Mouse (Mus musculus) erythroid progenitor cell, adult 5-6 weeks (primary cell): ENCODE measurements around the gene Il12rb1. TPM values are rescaled to one million over a fixed set of nuclear protein-coding genes. Genes with fewer than 3 reads are reported as not detected.
A peak's percentile ranks its signal among the peaks of the same experiment; 100 is the strongest.

ENCODE experiments used
- ATAC-seq: replicated peaks from 2 replicates; pipeline ENCODE4 v1.8.0; 2016; ENCODE audit warnings: moderate number of reproducible peaks, mild to moderate bottlenecking, moderate TSS enrichment, inconsistent platforms; ENCODE audit not compliant: poor library complexity, low FRiP score, severe bottlenecking
- total RNA-seq, 2 experiments: library from RNA; stranded (forward) in 1 of 2; stranded (reverse) in 1 of 2; fragments of 150-400 nt in 1 of 2; fragments of 186-747, 209-891 nt in 1 of 2; gene quantifications; 2 replicates each; pipeline versions ENCODE4 v1.2.3 to v1.2.4; 2015 to 2017; ENCODE audit warnings: low replicate concordance in 2 of 2

Gene Il12rb1
- total RNA-seq, 2 experiments from 2014 or later: 0.53 to 0.84 TPM

DNA sequence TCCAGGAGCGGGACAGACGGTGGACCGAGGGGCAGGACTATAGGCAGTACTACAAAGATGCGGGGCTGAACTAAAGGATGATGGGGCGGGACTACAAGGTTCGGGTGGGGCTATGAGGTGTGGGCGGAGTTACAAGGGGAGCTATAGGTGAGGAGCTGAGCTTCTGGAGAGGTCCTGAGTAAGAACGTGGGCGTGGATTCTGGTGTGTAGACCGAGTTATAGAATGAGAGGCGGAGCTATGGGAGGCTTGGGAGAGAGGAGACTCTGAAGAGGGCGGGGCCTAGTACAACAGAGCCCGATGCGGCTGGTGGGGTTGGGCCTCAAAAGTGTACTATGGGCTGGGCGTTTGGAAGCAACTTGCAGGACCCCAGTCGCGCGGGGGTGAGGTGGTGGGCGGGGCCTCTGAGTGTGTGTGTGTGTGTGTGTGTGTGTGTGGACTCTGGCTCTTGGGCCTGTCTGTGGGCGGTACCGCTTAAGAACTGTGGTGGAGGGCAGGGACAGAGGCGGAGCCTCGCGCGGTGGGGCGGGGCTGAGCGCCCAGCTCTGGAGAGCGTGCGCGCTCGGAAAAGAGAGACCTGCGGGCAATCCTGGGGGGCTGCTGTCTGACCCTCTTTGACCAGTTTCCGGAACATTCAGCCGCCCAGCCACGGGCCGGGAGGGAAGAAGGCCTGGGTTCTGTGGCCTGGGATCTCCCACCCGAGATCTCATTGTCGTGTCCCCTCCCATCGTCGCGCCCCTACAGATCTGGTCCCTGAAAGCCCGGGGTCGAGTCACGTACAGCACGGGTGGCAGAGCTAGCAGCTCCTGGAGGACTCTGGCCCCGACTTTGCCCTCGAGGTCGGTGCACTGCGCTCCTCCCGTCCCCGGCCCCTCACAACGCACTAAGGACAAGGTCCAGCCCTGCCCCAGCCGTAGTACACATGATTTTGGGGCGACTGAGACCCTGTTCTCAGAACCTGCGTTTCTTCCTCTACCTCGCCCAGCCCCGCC lies 10.9 kb upstream of the Il12rb1 start:
- peak; percentile 78 for ATAC-seq

DNA sequence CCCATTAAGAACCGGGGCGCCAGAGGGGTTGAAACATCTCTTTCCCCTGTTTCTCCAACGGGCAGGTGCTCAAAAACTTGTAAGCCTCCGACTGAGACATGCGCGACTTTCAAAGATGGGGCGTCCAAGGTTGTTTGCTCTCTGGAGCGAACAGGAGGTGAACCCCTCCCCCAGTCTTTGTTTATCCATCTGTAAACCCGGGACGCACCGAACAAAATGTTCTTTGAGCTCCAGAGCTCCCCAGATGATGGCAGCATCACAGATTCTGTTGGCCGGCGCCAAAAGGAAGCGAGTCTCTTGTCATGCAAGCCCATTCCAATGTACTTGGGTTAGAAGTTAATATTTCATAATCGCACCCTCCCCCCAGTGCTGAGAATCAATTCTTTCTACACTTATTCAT lies 10.0 kb upstream of the Il12rb1 start:
- no peak for ATAC-seq

DNA sequence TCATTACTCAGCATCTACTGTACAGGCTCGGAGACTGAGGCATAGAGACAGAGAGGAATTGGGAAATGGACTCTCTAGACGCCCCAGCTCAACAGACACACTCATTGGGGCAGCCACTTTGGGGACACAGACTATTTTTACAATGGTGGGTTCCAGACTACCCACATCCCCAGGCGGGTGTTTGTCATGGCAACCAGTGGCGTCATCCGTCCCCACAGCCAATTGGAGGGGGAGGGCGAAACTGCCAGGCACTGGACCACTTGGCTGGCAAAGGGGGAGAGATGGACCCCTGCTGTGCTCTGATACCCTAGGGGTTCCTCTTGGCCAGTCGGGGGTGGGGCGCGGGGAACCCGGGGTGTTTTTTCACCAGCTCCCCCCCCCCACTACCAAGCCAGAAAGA lies 7.6 kb upstream of the Il12rb1 start:
- no peak for ATAC-seq

DNA sequence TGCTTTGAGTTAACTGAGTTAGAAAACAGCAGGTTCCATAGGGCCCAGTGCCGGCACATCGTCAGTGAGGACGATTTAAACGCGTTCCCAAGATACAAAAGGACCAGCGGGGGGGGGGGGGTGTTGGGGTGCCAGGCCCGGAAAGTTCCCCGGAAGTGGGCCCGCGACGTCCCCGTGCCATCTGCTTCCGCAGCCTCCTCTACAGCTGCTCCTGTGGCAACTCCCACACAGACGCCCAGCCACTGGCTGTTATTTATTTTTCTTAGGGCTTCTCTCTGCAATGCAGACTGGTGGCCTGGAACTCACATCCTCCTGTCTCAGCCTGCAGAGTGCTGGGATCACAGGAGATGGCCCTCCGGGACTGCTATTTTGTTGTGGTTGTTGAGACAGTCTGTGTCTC lies 7.1 kb upstream of the Il12rb1 start:
- no peak for ATAC-seq

DNA sequence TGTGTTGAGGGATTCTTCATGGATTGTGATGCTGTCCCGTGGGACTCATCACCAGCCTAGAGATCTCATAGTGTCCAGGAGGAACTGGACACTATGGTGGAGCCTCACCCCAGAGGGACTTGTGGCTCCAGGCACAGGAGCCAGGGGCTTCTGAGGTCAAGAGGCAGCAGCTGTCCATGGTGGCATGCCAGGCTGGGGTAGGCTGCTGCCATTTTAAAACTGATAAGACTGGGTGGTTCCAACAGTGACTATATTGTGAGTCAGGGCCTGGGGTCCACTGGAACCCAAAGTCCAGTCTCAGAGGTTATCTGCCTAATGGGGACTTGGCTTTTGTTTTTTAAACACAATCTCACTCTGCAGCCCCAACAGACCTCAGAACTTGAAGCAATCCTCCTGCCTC lies 6.4 kb upstream of the Il12rb1 start:
- no peak for ATAC-seq

DNA sequence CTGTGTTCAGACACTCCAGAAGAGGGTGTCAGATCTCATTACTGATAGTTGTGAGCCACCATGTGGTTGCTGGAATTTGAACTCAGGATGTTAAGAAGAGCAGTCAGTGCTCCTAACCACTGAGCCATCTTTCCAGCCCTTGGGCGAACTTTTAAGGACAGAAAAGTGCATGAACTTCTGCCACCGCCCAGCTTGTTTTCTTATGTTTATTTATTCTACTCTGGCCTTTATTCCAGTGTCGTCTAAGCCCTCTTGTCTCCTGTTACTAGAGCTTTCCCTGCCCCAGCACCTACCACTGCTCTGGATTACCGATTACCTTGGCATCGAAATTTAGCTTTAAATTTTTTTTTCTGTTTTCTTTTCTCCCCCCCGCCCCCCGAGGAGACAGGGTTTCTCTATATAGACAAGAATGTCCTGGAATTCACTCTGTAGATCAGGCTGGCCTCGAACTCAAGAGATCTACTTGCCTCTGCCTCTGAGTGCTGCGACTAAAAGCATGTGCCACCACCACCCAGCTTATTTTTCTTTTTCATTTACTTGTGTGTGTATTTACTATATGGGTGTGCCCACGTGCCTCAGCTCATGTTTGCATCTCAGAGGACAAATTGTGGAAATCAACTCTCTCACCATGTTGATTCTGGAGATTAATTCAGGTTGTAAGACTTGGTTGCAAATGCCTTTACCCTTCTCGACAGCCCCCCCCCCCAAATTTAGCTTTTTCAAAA lies 5.3 kb upstream of the Il12rb1 start:
- ATAC-seq: no peak

DNA sequence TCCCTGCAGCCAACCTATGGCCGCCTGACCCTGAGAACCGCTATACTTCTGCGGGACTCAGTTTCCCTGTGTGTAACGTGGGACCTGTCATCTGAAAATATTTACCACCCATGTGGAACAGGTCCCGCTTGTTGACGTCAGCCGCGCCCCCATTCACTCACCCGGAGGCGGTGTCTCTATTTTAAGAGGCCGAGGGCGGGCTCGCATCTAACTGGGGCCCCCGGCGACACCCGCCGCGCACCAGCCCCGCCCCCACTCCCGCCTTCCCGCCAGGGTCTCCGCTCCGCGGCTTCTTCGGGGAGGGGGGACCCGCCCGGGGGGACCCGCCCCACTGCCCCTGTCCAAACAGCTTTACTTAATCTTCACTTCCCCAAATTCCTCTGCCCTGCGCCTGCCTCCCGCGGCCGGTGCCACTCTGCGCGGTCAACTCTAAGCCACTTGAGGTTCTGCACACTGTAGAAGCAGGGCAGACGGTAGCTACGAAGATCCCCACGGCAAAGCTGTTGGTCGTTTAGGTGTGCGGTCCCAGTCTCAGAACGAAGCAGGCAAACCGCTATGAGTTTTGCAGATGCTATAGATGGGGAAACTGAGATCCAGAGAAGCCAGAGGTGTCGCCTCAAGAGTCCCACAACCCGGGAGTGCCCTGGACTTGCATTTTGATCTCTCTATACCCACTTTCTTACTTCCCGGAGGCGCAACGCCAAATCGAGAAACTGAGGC lies 4.3 kb upstream of the Il12rb1 start:
- ATAC-seq: no peak

DNA sequence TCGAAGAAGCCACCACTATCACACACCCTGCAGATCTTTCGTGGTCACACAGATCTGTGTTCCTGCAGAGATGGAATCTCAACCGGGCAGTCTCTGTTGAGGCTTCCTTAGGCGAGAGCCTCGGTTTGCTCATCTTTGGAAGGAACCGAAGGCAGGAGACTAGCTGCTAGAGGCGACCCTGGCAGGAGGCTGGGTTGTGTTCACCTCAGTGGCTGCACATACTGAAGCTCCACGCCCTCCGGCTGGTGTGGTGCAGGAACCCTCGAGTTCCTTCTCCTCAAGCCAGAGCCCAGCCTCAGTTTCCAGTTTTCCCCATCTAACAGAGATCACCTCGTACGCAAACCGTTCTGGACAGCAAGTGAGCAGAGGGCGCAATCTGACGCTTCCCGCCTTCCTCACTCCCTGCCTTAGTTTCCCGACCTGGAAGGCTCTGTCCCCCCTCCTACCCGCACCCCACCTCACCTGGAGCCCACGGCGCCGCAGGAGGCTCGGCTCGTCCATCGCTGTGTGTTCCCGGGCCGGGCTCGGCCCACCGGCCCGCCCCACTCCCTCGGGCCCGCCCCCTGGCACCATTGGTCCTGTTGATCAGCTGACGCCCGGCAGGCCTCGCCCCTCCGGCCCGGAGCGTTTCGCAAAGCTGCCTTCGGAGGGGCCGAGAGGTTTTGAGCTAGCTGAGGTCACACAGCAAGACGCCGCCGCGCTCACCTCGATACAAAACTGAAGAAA lies 3.6 kb upstream of the Il12rb1 start, which contains the start of gene Mast3:
TSS of gene Mast3 (minus strand) at position 574 of the 726 bp plus-strand sequence.
- peak; percentile 93 for ATAC-seq

DNA sequence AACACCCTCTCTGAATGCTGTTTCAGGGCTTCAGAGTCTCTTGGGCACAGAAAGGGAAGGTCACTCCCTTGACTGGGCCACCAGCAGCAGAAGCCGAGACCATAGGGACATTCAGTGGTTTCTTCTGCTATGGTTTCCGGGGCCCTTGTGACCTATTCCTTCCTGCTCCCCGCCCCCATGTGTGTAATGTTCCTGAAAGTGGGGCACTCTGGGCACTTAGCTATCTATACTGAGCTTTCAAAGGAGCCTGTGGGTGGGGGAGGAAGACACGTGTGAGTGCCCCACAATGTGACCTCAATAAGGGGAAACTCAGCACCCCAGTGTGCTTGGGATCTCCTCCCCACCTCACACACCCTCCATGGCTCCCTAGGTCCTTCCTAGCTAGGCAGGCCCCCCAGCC lies 1.7 kb upstream of the Il12rb1 start:
- no peak for ATAC-seq

DNA sequence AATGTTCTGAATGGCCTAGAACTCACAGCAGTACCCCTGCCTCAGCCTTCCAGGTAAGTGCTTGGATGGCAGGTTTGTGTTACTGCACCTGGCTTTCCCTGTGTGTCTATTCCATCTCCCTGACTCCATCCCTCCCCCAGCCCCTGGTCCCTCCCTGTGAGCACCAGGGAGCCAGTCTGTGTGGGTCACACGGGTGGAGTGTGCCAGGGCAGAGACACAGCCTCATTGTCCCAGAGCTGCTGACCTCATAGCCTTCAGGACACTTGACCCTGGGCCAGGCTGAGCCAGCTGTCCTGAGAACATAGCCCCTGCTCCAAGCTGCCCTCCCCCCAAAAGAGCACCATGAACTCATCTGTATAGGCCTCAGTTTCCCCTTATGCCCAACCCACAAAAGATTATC lies 945 bp upstream of the Il12rb1 start:
- ATAC-seq: no peak

DNA sequence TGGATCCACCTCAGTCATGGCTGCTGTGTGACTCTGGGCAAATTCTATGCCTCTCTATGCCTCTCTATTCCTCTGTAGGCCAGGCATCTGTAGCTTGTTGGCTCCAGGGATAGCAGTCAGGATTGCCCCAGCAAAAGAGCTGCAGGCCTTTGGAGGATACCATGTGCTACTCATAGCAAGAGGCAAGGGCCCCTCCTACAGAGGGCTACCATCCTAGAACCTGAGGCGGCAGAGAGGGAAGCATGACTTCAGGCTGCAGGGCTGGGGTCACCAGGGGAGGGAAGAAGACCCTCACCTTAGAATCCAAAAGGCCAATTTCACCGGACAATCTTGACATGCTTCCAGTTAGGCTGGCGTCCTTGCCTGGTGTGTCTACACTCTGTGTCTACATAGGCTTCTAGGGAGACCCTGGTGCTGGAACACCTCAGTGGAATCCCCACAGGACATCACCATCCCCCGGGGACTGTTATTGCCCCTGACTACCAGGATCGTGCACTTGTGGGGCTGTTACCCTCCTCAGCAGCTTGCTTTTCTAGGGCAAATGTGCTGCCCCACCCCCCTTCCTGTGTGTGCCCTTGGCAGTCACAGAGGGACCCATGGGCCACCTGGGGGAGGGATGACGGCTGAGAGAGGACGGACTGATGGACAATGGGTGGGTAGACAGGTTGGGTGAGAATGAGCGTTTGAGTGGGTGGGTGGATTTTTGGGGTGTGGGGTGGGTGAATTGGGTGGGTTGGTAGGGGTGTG lies 879 bp downstream of the Il12rb1 start:
- ATAC-seq: no peak

DNA sequence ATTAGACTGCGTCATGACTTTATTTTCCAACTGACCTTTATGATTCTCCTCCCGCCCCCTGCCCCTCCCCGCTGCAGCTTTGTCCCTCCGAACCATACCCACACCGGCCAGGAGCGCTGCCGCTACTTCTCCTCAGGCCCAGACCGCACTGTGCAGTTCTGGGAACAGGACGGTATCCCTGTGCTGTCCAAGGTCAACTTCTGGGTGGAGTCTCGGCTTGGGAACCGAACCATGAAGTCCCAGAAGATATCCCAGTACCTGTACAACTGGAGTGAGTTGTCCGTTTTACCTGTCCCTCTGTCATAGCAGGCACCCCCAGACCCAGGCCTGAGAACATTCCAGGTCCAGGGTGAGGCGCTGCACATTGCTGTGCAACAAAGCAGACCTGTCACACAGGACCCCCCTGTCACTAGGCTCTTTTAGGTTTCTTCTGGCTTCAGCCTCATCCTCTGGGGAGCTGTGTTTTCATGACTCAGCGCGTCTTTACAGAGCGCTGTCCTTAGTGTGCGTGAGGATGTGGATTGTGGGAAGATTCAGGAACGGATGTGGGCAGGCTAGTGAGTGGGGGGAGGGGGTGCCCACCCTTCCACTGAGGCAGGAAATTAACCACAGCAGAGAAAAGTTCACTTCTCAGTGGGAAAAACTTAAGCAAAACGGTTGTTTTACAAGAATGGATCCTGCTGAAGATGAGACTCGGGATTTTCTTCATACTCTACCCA lies 2.9 kb downstream of the Il12rb1 start:
- ATAC-seq: no peak

DNA sequence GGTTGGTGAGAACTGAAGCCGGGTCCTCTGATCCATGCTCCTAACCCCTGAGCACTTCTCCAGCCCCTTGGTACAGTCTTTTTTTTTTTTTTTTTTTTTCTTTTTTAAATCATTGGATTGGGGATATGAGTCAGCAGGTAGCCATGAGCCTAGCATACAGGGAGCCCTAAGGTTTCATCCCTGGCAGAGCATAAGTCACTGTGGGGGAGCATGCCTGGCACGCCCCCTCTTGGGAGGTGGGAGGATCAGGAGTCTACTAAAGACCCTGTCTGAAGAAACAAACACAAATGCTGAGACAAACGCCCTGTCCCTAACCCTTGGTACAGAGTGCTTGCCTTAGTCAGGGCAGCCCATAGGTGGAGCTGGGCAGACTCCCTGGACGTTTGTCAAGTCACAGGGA lies 3.8 kb downstream of the Il12rb1 start:
- ATAC-seq: no peak

DNA sequence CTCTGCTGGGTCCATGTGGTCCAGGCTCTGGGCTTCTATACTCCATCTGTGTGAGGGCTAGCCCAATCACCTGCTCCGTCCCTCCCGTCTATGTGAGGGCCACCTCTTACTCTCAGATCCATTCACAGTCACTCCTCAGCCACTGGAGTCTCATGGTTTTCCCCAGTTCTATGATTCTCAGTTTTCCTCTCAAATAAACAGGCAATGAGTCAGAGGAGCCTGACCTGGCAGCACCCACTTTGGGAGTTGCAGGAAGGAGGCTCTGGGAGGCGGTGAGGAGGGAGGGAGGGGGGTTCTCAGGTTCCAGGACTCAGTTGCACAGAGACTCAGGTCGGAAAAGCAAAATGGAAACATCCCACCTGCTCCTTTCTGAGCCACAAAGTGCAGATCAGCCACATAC lies 4.6 kb downstream of the Il12rb1 start:
- ATAC-seq: no peak

DNA sequence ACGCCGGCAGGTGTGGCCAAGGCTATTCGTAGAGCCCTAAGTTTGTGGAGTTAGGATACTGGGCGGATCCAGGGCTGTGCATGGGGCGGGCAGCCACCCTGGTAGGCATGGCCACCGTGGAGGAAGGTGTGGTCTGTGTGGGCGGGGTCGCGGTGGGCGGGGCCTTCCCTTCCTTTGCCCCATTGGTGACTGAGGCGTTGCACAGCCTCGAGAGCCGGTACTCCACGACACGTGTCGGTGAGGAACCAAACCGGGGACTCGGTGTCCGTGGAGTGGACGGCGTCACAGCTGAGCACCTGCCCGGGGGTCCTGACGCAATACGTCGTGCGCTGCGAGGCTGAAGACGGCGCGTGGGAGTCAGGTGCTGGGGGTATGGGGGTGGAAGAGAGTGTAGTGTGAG lies 8.4 kb downstream of the Il12rb1 start:
- ATAC-seq: no peak

DNA sequence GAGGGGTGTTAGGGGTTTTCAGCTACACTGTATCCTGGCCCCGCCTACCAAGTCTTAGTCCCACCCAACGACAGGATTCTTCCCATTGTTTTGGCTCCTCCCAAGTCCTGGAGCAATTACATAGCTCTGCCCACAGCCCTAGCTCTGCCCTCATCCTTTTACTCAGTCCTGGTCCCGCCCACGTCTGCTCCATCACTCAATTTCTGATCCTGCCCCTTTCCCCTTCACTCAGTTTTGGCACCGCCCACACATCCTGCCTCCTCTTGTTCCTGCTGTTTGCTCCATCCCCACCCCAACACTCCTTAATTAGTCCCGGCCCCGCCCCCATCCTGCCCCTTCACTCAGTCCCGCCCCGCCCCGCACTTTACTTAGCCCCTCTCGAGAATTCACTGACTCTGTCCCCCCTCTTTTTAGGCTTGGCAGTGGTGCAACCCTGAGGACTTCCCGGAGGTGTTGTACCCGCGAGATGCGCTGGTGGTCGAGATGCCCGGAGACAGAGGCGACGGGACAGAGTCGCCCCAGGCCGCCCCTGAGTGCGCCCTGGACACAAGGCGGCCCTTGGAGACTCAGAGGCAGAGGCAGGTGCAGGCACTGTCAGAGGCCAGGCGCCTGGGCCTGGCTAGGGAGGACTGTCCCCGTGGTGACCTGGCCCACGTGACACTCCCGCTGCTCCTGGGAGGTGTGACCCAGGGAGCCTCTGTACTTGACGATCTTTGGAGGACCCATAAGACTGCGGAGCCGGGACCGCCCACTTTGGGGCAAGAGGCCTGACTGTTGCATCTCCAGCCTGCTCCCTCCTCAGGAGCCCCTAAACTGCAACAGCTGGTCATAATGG lies 12.1 kb downstream of the Il12rb1 start:
- 0 out of 2 replicates have a peak, but pooled peaks have one; percentile 5 for ATAC-seq

DNA sequence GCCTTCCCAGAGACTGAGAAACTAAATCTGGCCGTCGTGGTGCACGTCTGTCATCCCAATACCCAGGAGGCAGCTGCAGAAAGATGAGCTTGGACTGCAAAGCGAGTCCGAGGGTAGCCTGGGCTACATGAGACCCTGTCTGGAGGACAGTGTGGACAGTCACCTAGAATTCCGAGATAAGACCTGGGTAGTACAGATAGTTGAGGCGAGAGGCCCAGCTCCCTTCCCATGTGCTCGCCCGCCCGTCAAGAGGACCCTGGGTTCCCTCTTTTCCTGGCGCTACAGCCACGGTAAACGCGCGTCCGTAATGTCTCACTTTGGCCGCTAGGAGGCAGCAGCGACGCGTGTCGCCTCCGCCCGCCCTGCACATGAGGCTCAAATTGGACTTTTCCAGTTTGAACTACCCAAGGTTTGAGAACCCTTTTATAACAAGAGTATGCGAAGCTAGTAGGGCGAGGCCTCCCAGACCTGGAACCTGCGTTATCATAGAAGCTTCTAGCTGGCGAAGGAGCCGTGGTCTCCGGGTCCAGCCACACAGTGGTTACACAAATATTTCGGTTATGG lies 13.2 kb downstream of the Il12rb1 start:
- ATAC-seq: peak; percentile 80
